Mouse (Mus musculus) heart, adult 2 months (tissue): ENCODE results near the gene Msln. TPM values are rescaled to one million over a fixed set of nuclear protein-coding genes. Genes with fewer than 3 reads are reported as not detected.

Source experiments
- DNase-seq, 2 experiments: peaks; one replicate each; pipeline ENCODE4 v3.0.0; 2021
- H3K27ac ChIP-seq: fragments of 200-600 bp; 2 replicates; pipeline ENCODE4 v1.8.1; 2022
- H3K27me3 ChIP-seq: fragments of 200-500 bp; 2 replicates; pipeline ENCODE4 v1.6.1; 2012; ENCODE audit warnings: mild to moderate bottlenecking, low read length, inconsistent platforms, mixed read lengths; ENCODE audit not compliant: control insufficient read depth, insufficient read depth
- H3K36me3 ChIP-seq: fragments of 200-500 bp; 2 replicates; pipeline ENCODE4 v1.6.1; 2012; ENCODE audit warnings: low read length, inconsistent platforms; ENCODE audit not compliant: control insufficient read depth, insufficient read depth
- H3K4me1 ChIP-seq: fragments of 200-500 bp; 2 replicates; pipeline ENCODE4 v1.6.1; 2011; ENCODE audit warnings: low read length; ENCODE audit not compliant: control insufficient read depth, insufficient read depth
- H3K4me3 ChIP-seq: fragments of 200-600 bp; 2 replicates; pipeline ENCODE4 v1.8.1; 2022
- H3K79me2 ChIP-seq: fragments of 200-500 bp; replicated peaks from 2 replicates; pipeline ENCODE4 v1.6.1; 2012; ENCODE audit warnings: mild to moderate bottlenecking, inconsistent platforms, low read length, moderate library complexity, mixed read lengths; ENCODE audit not compliant: control insufficient read depth, insufficient read depth
- H3K9ac ChIP-seq: fragments of 200-500 bp; 2 replicates; pipeline ENCODE4 v1.6.1; 2012; ENCODE audit warnings: low read depth, mild to moderate bottlenecking, control low read depth, inconsistent platforms, low read length, mixed read lengths
- CTCF ChIP-seq: fragments of 200-600 bp; IDR thresholded peaks from 2 replicates; pipeline ENCODE4 v1.8.1; 2022; ENCODE audit warnings: antibody characterized with exemption, mild to moderate bottlenecking, moderate library complexity
- EP300 ChIP-seq: fragments of 200-500 bp; IDR thresholded peaks from 2 replicates; pipeline ENCODE4 v1.6.1; 2011; ENCODE audit warnings: low read depth, low read length, control low read depth; ENCODE audit not compliant: insufficient read depth
- POLR2A ChIP-seq: fragments of 200-500 bp; IDR thresholded peaks from 2 replicates; pipeline ENCODE4 v1.6.1; 2011; ENCODE audit warnings: mild to moderate bottlenecking, low read depth, low read length, control low read depth; ENCODE audit not compliant: insufficient read depth
- WGBS: fragments of 180-500 bp; shearing (Covaris S2); methylation state at CpG from one replicate; pipeline ENCODE4 v1.1.7; 2018; 5-methylcytosine and 5-hydroxymethylcytosine counted together
- intact Hi-C: fragments of 180-260 bp; cut with DNase I; formaldehyde crosslinking; loops from one replicate; pipeline ENCODE4 v1.15.1; 2025
- polyA plus RNA-seq: library from polyadenylated mRNA; depleted of rRNA; stranded (reverse); fragments of >200 nt; gene quantifications from 2 replicates; pipeline ENCODE4 v1.2.3, GENCODE M21; 2012
- total RNA-seq, 2 experiments: library from RNA; stranded (reverse); gene quantifications; 2 replicates each; pipeline ENCODE4 v1.2.3; 2021

Gene Msln
- total and polyA plus RNA-seq, 3 experiments: 13.2 to 24.7 (median 16.6) TPM

DNA sequence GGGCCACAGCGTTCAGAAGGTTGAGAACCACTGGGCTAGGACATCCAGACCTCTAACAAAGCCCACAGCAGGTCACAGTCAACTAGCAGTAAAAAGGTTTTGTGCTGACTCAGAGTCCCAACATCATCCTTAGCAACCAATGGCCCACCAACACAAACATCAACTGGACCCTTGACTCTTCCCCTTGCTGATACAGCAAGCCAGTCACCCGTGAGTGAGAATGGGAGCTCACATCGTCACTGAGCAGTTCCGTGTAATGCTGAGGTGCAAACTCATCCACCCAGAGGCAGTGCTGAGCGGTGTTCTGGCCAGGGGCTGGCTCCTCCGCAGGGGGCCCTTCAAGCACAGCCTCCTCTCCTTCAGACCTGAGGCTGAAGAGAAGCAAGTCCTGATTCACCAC, 28.9 kb downstream of the Msln start:
- peaks cover 4% of the 10 kb centered on the region for H3K4me1 ChIP-seq
- H3K9ac ChIP-seq: no peak overlapping the region
- DNase-seq: no peak
- 82% methylated on average over 6 of the region's 6 CpGs for WGBS
- intact Hi-C loops: no loop called here
- H3K4me3 ChIP-seq: no peak overlapping the region
- no peak overlapping the region for H3K27ac ChIP-seq
- TF ChIP-seq POLR2A (no peak), CTCF (no peak), EP300 (no peak)
- no peaks in the 10 kb centered on the region for H3K27me3 ChIP-seq
- no peaks in the 10 kb centered on the region for H3K79me2 ChIP-seq
- no peaks in the 10 kb centered on the region for H3K36me3 ChIP-seq

DNA sequence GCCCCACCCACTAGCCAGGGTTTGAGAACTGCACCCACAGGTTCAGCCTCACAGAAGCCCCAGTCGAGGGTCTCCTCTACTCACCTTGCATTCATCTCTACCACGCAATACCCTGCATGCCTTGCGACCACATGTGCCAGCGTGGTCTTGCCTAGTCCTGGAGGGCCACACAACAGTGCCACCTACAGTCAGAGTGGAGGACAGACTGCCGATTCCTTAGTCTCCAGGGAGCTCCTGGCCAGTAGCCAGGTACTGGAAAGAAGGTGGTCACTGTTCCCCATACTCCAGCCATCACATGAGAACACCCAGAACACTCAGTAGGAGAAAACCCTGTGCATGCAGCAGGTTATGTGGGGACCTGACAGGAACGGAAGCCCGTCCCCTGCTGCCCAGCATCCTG, 30.3 kb downstream of the Msln start:
- H3K4me1 ChIP-seq: peaks cover 4% of the 10 kb centered on the region
- TF ChIP-seq EP300: no peak
- no peak for TF ChIP-seq POLR2A
- no peak for TF ChIP-seq CTCF
- H3K27me3 ChIP-seq: no peaks in the 10 kb centered on the region
- no peaks in the 10 kb centered on the region for H3K36me3 ChIP-seq
- no peak for DNase-seq
- H3K4me3 ChIP-seq: no peak overlapping the region
- intact Hi-C loops: no loop called here
- no peak overlapping the region for H3K9ac ChIP-seq
- H3K79me2 ChIP-seq: no peaks in the 10 kb centered on the region
- no peak overlapping the region for H3K27ac ChIP-seq
- WGBS: 84% methylated on average over 7 of the region's 7 CpGs

DNA sequence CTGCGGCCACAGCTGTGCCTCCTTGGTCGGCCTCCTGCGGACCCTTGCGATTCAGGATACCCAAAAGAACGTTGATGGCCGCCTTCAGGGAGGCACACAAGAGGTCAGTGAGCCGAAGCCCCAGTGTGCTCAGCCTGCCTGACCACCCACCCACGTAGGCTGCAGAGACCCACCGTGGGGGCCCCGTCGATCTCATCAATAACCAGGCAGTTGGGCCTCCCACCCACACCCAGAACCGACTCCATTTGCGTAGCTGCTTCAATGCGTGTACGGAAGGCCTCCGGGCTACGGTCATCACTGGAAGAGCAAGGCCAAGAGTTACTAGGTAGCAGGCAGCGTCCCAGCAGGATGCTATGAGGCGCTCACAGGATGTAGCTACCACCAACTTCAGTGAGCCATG, 30.7 kb downstream of the Msln start:
- H3K36me3 ChIP-seq: no peaks in the 10 kb centered on the region
- DNase-seq: no peak
- 96% methylated on average over 19 of the region's 19 CpGs for WGBS
- no peak overlapping the region for H3K4me3 ChIP-seq
- H3K27ac ChIP-seq: no peak overlapping the region
- TF ChIP-seq EP300 (no peak), POLR2A (no peak), CTCF (no peak)
- intact Hi-C loops: no loop called here
- no peaks in the 10 kb centered on the region for H3K27me3 ChIP-seq
- no peaks in the 10 kb centered on the region for H3K79me2 ChIP-seq
- H3K9ac ChIP-seq: no peak overlapping the region
- H3K4me1 ChIP-seq: peaks cover 4% of the 10 kb centered on the region

DNA sequence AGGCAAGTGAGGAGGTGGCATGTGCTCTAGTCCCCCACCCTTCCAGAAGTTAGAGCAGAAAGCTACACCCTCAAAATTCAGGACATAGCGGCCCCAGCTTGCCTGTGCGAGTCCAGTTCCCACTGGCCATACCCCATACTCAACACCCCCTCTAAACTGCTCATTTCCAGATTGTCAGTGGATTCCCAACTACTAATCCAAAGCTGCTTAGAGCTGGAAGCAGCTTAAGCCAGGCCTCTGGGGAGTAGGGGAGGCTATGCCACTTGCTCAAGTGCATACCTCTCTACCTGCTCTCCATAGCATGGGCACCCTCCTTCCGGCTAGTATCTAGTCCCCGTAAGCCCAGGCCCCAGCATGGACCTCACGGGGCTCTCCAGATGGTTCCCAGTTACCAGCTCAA, 32.7 kb downstream of the Msln start:
- Histone ChIP-seq H3K79me2 (no peaks in the 10 kb centered on the region), H3K36me3 (no peaks in the 10 kb centered on the region), H3K27me3 (peaks cover 2% of the 10 kb centered on the region; the same call in 1 of the 2 replicates), H3K27ac (no peak overlapping the region), H3K9ac (no peak overlapping the region), H3K4me3 (no peak overlapping the region), H3K4me1 (no peaks in the 10 kb centered on the region)
- 97% methylated on average over 5 of the region's 5 CpGs for WGBS
- TF ChIP-seq POLR2A: no peak
- TF ChIP-seq EP300: no peak
- TF ChIP-seq CTCF: no peak
- no peak for DNase-seq
- intact Hi-C loops: no loop called here

DNA sequence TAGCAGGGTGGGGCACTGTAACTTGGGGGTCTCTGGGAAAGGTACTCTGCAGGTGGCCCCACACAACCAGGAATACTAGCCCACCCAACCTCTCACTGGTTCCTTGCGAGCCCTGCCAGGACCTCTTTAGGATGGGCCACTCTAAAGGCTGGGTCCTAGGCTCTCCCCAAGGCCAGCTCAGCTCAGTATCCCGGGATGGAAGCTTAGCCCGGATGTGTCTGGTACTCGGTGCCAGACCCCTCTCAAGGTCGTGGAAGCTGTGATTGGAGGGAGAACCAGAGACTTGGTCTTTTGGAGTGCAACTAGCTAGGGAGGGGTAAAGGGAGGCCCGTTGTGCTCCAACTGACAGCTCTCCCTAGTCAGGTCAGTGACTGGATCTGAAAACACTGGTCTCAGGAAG, 36.5 kb downstream of the Msln start:
- no peak overlapping the region for H3K4me3 ChIP-seq

DNA sequence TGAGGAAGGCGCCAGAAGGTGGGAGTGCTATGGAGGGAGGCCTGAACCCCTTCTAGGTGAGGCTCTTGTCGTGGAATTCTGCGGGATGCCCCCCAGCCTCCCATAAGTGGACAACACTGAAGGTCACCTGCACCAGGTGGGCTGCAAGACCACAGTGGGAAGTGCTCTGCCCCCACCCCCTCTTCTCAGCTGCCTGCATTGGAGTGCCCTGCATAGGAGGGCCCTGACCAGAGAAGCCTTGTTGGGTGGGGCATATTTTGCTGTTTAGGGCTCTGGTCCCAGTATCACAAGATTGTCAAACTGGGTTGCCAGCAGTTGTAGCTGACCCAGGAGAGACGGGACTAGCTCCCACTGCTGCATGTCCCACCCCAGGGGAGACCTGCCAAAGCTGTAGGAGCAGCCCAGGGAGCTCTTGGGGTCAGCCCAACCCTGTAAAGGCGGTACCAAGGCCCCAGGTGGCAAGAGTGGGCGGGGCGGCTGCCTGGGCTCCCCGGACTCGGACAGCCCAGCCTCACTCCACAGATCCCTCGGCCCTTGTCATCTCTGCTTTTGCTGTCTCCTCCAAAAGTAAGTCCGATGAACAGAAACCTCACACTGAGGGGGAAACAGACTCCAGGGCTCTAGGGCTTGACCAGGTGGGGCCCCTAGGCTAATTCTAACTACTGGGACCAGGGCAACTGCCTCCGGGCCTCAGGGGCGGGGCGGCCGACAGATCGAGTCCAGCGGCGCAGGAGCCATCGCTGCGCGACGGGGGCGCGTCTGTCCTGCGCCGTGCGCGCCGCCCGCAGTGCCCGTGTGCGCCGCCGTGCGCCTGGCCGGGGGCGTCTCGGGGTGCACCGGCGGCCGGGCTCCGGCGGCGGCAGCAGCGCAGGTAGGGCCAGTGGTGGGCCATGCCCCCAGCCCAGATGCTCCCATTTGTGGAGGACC, 37.2 kb downstream of the Msln start, which contains the start of gene Gng13:
TSS of gene Gng13 (plus strand) at position 461 of the 927 bp plus-strand sequence.
- Histone ChIP-seq H3K4me1 (no peaks in the 10 kb centered on the region), H3K9ac (no peak within 1 kb of the TSS), H3K27me3 (peaks cover 2% of the 10 kb centered on the region; the same call in 1 of the 2 replicates), H3K27ac (no peak within 1 kb of the TSS), H3K79me2 (no peaks in the 10 kb centered on the region), H3K36me3 (no peaks in the 10 kb centered on the region), H3K4me3 (no peak within 1 kb of the TSS)
- WGBS: 2% methylated on average over 45 of the region's 45 CpGs
- no peak for TF ChIP-seq CTCF
- no peak for TF ChIP-seq EP300
- TF ChIP-seq POLR2A: no peak
- intact Hi-C loops: no loop called here
- DNase-seq: peak in 1 of 2 experiments; percentile 15

More for the DNA sequence above, 36.5 kb downstream of the Msln start:
- no peaks in the 10 kb centered on the region for H3K79me2 ChIP-seq
- no peak overlapping the region for H3K27ac ChIP-seq
- no peak overlapping the region for H3K9ac ChIP-seq
- no peak for DNase-seq
- H3K36me3 ChIP-seq: no peaks in the 10 kb centered on the region
- H3K27me3 ChIP-seq: peaks cover 2% of the 10 kb centered on the region; the same call in 1 of the 2 replicates
- TF ChIP-seq EP300 (no peak), CTCF (no peak), POLR2A (no peak)
- H3K4me1 ChIP-seq: no peaks in the 10 kb centered on the region
- intact Hi-C loops: no loop called here
- 15% methylated on average over 6 of the region's 6 CpGs for WGBS
